Mouse (Mus musculus) left cerebral cortex, adult 11 months (tissue): ENCODE data around the gene Ralgapa1.
"Not testable (repeated sequence)": the region's sequence is repeated elsewhere in the genome, so short reads cannot be mapped to it uniquely, and the experiment has no call there.

Experiments used
- DNase-seq: peaks from one replicate; pipeline ENCODE4 v3.0.0; 2022; ENCODE audit warnings: low spot score

The Ralgapa1 gene

DNA sequence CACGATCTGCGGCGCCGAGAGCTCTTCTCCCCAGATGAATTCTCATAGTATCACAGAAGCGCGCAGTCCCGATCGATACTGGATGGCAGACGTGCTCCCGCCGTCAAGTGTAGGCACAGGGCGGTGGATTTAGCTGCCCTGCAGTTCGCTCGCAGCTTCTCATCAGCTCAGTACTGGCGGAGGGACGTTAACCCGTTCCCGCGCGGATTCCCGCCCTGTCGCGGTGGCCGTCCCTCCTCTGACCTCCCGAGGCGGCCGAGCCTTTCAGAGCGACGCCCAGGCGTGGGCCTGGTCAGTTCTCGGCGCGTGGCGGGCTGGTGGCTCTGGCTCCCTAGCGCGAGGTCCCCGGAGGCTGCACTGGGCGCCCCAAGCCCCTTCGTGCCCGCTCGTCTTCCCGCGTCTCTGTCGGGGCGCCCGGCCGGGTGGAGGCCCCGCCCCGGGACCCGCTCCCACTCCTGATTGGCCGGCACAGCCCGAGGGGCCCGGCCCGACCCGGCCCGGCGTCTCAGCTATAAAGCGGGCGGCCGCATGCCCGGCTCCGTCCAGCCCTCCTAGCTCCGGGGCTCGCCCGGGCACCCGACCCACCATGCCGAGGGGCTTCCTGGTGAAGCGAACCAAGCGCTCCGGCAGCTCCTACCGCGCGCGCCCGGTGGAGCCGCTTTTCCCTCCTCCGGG lies 221.9 kb downstream of the Ralgapa1 start, which contains the start of gene Insm2:
TSS of gene Insm2 (plus strand) at position 541 of the 675 bp plus-strand sequence.
- no peak for DNase-seq

DNA sequence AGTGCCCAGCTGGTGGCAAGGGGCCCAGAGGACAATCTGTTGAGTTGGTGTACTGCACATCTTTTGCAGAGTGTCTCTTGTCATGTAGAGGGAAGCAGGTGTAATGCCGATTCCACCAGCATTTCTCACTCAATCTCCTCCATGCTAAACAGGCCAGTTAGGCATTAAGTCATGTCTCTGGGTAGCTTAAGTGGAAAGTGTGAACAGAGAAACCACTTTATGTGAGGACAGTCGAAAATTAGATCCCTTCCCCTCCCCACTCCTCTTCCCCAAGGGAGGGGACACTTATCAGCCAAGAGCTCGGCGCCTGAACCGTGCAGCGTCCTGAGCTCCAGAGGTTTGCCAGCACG lies 222.5 kb downstream of the Ralgapa1 start:
- DNase-seq: no peak

DNA sequence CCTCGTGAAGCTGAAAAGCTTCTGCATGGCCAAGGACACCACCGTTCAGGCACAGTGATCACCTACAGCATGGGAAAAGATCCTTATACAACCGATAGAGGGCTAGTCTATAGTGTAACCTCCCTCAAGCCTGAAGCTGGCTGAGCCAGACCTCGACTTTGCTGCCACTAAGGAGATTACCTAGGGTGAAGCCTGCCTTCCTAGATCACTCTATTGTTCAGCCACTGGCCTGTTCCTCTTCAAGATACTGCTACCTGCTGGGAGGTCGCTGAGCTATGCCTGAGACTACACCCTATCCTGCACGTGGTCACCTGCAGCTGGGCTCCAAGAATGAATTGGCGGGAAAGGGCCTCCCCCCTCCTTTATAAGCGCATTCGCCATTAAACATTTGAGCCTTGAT lies 234.0 kb downstream of the Ralgapa1 start:
- not testable (repeated sequence) for DNase-seq

DNA sequence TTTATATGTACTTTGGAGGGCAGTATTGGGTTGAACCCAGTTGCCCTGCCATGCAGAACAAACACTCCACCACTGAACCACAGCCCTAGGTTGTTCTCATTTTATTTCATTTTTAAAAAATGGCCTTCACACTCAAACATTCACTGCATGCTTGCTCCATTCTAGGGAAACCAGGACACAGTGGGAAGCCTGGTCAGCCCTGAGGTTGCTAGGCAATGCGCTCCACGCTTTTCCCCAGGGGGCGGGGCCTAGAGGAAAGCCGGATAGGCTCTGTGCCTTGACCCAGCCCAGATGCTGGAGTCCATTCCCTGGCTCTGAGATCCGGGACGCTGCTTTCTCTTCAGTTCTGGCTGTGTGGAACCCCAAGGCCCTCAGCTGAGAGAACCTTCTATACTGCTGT lies 247.2 kb downstream of the Ralgapa1 start:
- no peak for DNase-seq

DNA sequence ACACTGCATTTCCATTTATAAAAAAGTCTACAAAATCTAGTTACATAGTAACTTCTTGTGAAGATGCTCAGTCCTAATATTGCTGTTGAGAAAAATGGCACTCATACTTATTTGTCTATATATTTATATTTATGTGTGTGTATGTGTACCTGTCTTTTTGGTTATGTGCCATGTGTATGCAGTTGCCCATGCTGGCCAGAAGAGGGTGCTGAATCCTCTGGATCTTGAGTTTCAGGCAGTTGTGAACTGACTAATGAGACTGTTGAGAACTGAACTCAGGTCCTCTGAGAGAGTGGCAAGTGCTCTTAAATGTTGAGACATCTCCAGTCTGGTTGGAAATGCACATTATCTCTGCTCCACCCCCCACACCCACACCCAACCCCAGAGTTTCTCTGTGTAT lies 247.9 kb downstream of the Ralgapa1 start:
- no peak for DNase-seq

DNA sequence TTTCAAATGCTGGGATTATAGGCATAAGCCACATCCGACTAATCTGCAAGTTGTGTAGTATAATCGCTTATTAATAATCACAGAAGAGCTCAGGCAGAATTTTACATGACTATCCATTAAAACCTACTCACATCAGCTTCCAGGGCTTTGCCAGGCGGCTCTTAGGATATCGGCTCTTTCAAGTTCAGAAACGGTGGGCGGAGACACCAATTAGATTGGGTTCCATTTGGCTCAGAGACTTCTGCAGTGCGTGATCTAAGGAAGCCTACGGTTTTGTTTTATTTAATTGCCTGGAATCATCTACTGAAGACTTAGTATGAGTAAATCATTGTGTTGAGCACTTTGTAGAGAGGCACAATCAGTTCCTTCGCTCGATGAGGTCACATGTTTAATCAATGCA lies 249.3 kb downstream of the Ralgapa1 start:
- DNase-seq: no peak

DNA sequence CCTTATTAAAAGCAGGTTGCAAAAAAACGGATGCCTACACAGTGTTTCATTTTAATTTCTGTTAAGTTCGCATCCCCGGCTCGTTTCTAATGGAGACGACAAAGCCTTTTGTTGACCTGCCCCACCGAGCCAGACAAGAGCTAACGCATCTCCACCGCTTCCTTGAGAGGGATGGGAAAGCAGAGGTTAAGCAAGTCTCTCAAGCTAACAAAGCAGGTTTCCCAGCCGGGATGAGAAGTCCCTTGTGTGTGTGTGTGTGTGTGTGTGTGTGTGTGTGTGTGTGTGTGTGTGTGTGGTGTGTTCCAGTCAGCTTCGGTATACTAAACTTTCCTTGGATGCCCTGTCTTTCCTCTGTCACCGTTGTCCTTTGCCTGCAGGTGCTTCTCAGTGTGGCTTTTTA lies 249.8 kb downstream of the Ralgapa1 start:
- no peak for DNase-seq

DNA sequence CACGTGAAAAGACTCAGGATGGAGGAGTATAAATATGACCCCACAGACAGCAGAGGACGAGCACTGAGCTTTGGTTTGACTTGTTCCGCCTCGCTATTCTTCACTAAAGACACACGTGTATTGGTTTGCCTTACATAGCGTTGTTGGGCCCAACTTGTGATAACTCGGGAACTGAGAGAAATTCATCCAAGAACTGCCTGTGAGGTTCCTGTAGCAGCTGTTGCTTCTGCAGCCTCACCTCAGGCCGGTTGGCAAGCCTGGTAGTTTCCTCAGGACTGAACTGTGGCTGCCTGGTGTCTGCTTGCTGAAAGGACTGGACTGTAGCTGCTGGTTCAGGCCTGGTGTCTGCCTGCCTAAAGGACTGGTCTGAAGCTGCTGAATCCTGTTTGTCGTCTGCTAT lies 250.3 kb downstream of the Ralgapa1 start:
- DNase-seq: no peak

DNA sequence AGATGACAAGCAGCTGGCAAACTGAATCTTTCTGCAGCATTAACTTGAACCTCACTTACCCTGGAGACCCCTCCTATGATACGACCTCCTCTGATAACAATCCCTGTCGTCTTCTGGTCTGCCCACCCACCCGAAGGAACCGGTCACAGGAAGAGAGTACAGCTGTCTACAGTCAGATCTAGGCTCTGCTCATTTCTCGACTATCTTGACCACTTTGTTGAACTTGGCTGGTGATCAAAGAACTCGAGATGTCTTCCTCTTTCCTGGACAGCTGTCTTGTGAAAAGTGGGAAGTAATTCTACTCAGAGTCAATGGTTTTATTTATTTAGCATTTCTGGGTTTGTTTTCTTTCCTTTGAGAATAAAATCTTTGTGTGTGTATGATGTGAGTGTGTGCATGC lies 251.3 kb downstream of the Ralgapa1 start:
- no peak for DNase-seq

DNA sequence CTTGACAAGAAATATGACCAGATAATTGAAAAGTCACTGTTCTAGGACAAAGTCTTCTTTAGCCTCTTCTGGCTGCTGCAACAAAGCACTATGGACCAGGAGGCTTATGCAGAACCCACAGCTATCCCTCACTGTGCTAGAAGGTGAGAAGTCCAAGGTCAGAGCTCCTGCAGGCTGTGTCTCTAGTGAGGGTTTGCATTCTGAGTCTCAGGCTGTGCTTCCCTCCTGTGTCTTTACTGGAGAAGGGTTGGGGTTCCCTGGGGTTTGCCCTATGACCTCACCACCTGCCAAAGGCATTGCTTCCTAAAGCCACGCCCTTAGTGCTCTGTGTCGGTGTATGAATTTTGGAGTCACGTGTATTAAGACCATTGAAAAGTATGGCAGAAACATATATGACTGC lies 252.5 kb downstream of the Ralgapa1 start:
- no peak for DNase-seq

DNA sequence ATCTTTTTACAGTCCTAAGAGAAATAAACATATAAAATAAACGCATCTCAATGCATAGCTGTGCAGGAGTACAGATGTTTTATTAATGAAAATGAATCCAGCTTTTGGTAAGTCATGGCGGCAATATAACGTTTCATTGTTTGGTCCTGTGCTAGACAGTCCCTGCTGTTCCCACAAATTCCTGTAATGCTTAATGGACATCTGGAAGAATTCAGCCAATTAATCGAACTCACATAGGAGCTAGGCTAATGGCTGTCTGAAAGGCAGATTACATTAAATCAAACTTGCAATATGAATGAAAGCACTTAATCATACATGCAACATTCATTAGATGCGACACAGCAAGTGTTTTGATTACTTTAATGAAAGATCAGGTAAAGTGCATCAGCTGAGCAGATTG lies 254.1 kb downstream of the Ralgapa1 start:
- DNase-seq: no peak

DNA sequence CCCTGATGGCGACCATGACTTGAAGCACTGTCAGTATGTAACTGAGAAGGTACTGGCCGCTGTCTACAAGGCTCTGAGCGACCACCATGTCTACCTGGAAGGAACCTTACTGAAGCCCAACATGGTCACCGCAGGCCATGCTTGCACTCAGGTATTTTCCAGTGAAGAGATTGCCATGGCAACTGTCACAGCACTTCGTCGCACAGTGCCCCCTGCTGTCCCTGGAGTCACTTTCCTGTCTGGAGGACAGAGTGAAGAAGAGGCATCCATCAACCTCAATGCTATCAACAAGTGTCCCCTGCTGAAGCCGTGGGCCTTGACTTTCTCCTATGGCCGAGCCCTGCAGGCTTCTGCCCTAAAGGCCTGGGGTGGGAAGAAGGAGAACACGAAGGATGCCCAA lies 255.1 kb downstream of the Ralgapa1 start:
- DNase-seq: no peak

DNA sequence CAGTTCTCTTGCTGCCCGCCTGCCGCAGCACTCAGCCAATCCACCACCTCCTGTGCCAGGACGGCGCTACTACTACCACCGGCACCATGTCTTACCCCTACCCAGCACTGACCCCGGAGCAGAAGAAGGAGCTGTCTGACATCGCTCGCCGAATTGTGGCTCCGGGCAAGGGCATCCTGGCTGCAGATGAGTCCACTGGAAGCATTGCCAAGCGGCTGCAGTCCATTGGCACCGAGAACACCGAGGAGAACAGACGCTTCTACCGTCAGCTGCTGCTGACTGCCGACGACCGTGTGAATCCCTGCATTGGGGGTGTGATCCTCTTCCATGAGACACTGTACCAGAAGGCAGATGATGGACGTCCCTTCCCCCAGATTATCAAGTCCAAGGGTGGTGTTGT lies 255.8 kb downstream of the Ralgapa1 start, which contains the start of gene Aldoart2:
TSS of gene Aldoart2 (plus strand) at position 34 of the 400 bp plus-strand sequence.
- no peak for DNase-seq

DNA sequence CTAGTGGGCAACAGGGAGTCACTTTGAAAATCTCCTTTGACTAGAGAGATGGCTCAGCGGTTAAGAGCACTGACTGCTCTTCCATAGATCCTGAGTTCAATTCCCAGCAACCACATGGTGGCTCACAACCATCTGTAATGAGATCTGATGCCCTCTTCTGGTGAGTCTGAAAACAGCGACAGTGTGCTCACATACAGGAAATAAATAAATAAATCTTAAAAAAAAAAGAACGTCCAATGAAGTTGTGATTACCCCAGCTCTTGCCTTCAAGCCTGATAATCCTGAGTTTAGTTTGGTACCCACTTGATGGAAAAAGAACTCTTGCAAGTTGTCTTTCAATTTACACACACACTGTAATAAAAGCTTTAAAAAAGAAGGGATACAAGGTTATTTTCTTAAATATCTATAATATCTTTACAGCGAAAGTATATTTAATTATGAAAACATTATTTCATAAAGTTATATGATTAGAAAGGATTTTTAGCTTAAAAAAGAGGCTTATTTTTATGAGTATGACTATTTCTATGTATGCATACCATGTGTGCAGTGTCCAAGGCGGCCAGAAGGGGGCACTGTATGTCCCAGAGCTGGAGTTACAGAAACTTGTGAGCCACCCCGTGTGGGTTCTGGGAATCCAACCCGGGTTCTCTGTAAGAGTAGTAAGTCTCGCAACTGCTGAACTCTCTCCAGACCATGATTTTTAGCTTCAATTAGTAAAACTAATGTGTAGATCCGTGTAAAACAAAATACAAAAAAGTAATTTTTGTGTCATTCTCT lies 256.6 kb downstream of the Ralgapa1 start:
- no peak for DNase-seq

DNA sequence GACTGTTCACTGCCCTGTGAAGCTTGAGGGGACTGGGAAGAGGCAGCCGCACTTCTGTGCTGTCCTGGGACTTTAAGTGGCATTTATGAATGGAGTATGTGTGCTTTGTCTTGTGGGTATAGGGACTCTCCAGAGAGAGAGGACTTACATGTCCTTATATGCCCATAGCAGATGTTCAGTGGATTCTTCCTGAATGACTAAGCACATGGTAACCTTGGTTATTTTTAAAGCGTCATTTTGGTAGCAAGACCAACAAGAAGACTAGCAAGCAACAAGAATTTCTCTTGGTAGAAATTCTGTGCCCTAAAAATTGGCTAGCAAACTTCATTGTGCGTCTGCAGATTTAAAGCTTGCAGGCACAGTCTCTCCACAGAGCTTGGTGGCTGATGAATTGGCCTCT lies 257.2 kb downstream of the Ralgapa1 start:
- no peak for DNase-seq

DNA sequence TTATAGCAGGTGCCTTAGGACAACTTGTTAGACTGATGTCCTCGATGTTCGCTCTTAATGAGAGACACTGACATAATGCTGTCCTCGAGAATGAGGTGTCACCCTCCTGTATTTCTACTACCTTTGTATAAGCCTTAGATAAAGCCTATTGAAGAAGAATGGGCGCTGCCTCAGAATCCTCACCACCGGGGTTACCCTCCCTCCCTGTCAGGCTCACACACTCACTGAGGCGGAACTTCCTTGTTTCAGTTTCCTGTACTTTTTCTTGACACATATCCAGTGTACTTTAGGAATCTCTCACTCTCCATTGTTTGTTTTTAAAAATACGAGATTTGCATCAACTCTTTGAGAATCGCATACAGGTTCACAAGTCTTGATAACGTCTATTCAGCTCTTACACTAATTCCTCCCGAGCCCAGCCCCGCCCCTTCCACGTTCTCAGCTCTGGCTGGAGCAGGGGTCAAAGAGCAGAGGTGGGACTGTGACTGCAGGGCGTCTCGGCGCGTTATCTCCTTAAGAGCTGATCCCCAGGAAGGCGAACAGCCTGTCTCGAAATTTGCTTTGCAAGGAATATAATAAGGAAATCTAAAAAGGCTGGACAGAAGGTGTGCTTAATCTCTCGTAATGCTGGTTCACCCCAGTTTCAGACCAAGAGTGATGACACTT lies 260.8 kb downstream of the Ralgapa1 start:
- DNase-seq: no peak

DNA sequence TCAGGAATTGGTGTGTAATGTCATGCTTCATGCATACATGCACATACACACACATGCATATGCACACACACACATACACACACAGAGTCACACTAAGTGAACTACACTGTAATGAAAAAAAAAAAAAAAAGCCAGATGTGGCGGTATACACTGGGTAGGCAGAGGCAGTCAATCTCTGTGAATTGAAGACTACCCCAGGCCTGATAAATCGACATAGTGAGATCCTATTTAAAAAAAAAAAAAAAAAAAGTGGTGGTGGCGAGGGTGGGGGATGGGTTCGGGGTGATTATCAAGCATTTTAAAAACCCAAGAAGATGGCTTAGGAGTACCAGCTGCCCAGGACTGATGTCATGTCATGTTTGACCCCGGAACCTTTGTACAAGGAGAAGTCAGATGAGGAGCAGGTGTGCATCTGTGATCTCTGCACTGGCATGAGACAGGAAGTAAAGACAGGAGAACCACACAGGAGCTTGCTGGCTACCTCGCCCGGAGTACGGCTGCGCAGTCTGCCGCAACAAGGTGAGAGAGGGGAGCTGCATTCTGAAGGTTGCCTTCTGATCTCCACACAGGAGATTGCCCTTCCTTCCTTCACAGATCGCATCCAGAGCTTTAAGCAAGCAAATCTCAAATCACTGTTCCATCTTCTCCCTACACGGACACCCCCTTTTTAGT lies 261.6 kb downstream of the Ralgapa1 start:
- DNase-seq: no peak

DNA sequence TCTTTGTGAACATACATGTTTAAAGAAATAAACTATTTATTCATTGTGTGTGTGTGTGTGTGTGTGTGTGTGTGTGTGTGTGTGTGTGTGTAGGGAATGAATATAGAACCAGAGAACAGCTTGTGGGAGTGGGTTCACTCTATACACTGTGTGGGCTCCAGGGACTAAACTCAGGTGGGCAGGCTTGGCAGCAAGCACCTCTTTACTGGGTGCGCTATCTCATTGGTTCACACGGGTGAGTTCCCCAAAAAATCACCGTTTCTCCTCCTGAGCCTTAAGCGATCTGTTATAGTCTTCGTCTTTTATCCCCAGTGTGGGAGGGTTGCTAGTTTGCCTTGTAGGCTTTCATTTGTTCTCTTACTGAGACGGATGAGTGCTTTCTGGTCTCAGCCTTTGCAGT lies 263.1 kb downstream of the Ralgapa1 start:
- DNase-seq: no peak

DNA sequence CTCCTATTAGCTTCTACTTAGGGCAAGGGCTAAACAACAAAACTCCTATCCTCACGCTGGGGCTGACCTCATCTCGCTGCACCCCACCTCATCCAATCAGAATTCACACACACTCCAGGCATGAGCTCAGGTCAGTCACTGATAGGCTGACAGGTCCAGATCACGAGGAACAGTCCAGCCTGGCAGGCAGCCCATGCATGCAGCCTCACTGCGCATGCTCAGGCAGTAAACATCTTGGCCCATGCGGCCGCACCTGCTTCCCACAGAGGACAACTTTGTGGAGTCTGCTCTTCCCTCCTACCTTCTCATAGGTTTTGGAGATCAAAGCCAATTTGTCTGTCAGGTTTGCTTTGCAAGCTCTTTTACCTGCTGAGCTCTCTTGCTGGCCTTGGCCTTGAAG lies 266.1 kb downstream of the Ralgapa1 start:
- not testable (repeated sequence) for DNase-seq
